Mouse (Mus musculus) lung, postnatal 0 days (tissue): Measurements from ENCODE around the gene Rpl13a.

Source experiments
- CTCF ChIP-seq: IDR thresholded peaks from 2 replicates; pipeline ENCODE4 v1.5.1; 2016; ENCODE audit warnings: antibody characterized with exemption, mild to moderate bottlenecking
- EP300 ChIP-seq: IDR thresholded peaks from 2 replicates; pipeline ENCODE4 v1.6.1; 2016; ENCODE audit warnings: antibody characterized with exemption, mild to moderate bottlenecking, control low read depth

GRCm38 (mm10) chr7:45094121-45094520 is 34.4 kb downstream of the Rpl13a start:
- TF ChIP-seq CTCF, result no peak
- TF ChIP-seq EP300, result no peak
